Mouse (Mus musculus) cerebellum, adult 11-12 months (tissue): ENCODE data around the gene Usp25.

Experiments used
- DNase-seq: peaks from one replicate; pipeline ENCODE4 v3.0.0; 2022

Gene Usp25

GRCm38 (mm10) chr16:77150884-77151283, 137.4 kb downstream of the Usp25 start:
- DNase-seq = no peak

GRCm38 (mm10) chr16:77152288-77152687, 138.8 kb downstream of the Usp25 start:
- DNase-seq = peak; percentile 20

GRCm38 (mm10) chr16:77153216-77153715, 139.8 kb downstream of the Usp25 start:
- DNase-seq = peak; percentile 68

GRCm38 (mm10) chr16:77153815-77154214, 140.3 kb downstream of the Usp25 start:
- DNase-seq = peak; percentile 91

GRCm38 (mm10) chr16:77154831-77155230, 141.3 kb downstream of the Usp25 start:
- DNase-seq = no peak
